Mouse (Mus musculus) small intestine, adult 2 months (tissue): ENCODE measurements around the gene Mccc1. TPM values are rescaled to one million over a fixed set of nuclear protein-coding genes. Genes with fewer than 3 reads are reported as not detected.

ENCODE experiments used
- H3K27ac ChIP-seq: fragments of 200-500 bp; 2 replicates; pipeline ENCODE4 v1.5.1; 2012; ENCODE audit warnings: low read depth, low read length, control low read depth, inconsistent platforms; ENCODE audit not compliant: insufficient read depth
- H3K27me3 ChIP-seq: fragments of 200-500 bp; 2 replicates; pipeline ENCODE4 v1.6.1; 2012; ENCODE audit warnings: mild to moderate bottlenecking, moderate library complexity, low read length, inconsistent platforms; ENCODE audit not compliant: control insufficient read depth, insufficient read depth
- H3K36me3 ChIP-seq: fragments of 200-500 bp; 2 replicates; pipeline ENCODE4 v1.6.1; 2012; ENCODE audit warnings: mild to moderate bottlenecking, low read length, control low read depth, inconsistent platforms; ENCODE audit not compliant: control insufficient read depth, insufficient read depth
- H3K4me1 ChIP-seq: fragments of 200-500 bp; 2 replicates; pipeline ENCODE4 v1.6.1; 2012; ENCODE audit warnings: low read length, inconsistent platforms, mixed read lengths; ENCODE audit not compliant: control insufficient read depth, insufficient read depth, insufficient read length
- H3K4me3 ChIP-seq: fragments of 200-500 bp; 2 replicates; pipeline ENCODE4 v1.5.1; 2012; ENCODE audit warnings: low read depth, mild to moderate bottlenecking, control low read depth, inconsistent platforms, low read length, moderate library complexity
- CTCF ChIP-seq: fragments of 200-500 bp; IDR thresholded peaks from 2 replicates; pipeline ENCODE4 v1.5.1; 2012; ENCODE audit warnings: low read depth, mild to moderate bottlenecking, control low read depth, inconsistent platforms, low read length, moderate library complexity, mixed read lengths; ENCODE audit not compliant: insufficient replicate concordance, insufficient read length; ENCODE audit errors: extremely low read depth
- POLR2A ChIP-seq: fragments of 200-500 bp; IDR thresholded peaks from 2 replicates; pipeline ENCODE4 v1.6.1; 2012; ENCODE audit warnings: low read depth, mild to moderate bottlenecking, control low read depth, inconsistent platforms, low read length, moderate library complexity
- WGBS: fragments of 180-500 bp; shearing (Covaris S2); methylation state at CpG from one replicate; pipeline ENCODE4 v1.1.7; 2018; 5-methylcytosine and 5-hydroxymethylcytosine counted together
- polyA plus RNA-seq: library from polyadenylated mRNA; depleted of rRNA; stranded (reverse); fragments of >200 nt; gene quantifications from 2 replicates; pipeline ENCODE4 v1.2.3, GENCODE M21; 2012; rRNA removed

Gene Mccc1
- polyA plus RNA-seq, 1 experiment, result 7.1 TPM

GRCm38 (mm10) chr3:35922522-35922921 is 78.0 kb downstream of the Mccc1 start:
- H3K27me3 ChIP-seq, result no peaks in the 10 kb centered on the region
- 84% methylated on average over 4 of the region's 4 CpGs for WGBS
- H3K4me1 ChIP-seq, result peaks cover 14% of the 10 kb centered on the region
- TF ChIP-seq POLR2A (no peak), CTCF (no peak)
- H3K4me3 ChIP-seq, result no peak overlapping the region
- H3K27ac ChIP-seq, result no peak overlapping the region
- peaks cover 13% of the 10 kb centered on the region for H3K36me3 ChIP-seq

- H3K27ac ChIP-seq, result no peak overlapping the region
- WGBS, result 76% methylated on average over 3 of the region's 3 CpGs
- H3K36me3 ChIP-seq, result peaks cover 23% of the 10 kb centered on the region
- H3K4me3 ChIP-seq, result no peak overlapping the region
- H3K27me3 ChIP-seq, result no peaks in the 10 kb centered on the region
- peaks cover 3% of the 10 kb centered on the region; the same call in 1 of the 2 replicates for H3K4me1 ChIP-seq
- no peak for TF ChIP-seq POLR2A
- TF ChIP-seq CTCF, result no peak
Observed at GRCm38 (mm10) chr3:35918229-35918628, 82.2 kb downstream of the Mccc1 start.

Other genes with a start within 250 kb of the Mccc1 start
- gene Atp11b, start 246.6 kb downstream of the Mccc1 start, polyA plus RNA-seq, result 8.7 and 25.9 TPM in 2 replicates
- gene Dcun1d1, start 63.2 kb downstream of the Mccc1 start, polyA plus RNA-seq, result 0.50 and 4.6 TPM in 2 replicates
- gene Ccdc144b, start 52.9 kb upstream of the Mccc1 start, polyA plus RNA-seq, result not detected in 2 replicates
- gene Acad9, start 65.3 kb upstream of the Mccc1 start, polyA plus RNA-seq, result 3.9 and 5.9 TPM in 2 replicates
- 0.13 and 0.29 TPM in 2 replicates for gene D3Ertd254e, start 150.3 kb upstream of the Mccc1 start, polyA plus RNA-seq
- gene Qrfpr, start 221.6 kb upstream of the Mccc1 start, polyA plus RNA-seq, result not detected in 2 replicates